Mouse (Mus musculus) liver, embryonic 11.5 days (tissue): Measurements from ENCODE around the gene Gm28051. TPM values are rescaled to one million over a fixed set of nuclear protein-coding genes. Genes with fewer than 3 reads are reported as not detected.

Source experiments
- ATAC-seq: fragments of 200-750 bp; cut with Nextera tagmentation; replicated peaks from 2 replicates; pipeline ENCODE4 v1.8.0; 2017; ENCODE audit warnings: moderate number of reproducible peaks, mild to moderate bottlenecking, moderate TSS enrichment, moderate library complexity; ENCODE audit not compliant: low FRiP score
- DNase-seq: peaks from one replicate; pipeline ENCODE4 v3.0.0-alpha.2; 2017; ENCODE audit warnings: low spot score
- H3K27ac ChIP-seq: fragments of 300-500 bp; sonication (generic); 2 replicates; pipeline ENCODE4 v1.5.1; 2014; ENCODE audit warnings: mild to moderate bottlenecking, low read depth, low read length, control low read depth
- H3K27me3 ChIP-seq: fragments of 300-500 bp; sonication (generic); replicated peaks from 2 replicates; pipeline ENCODE4 v1.6.1; 2014; ENCODE audit warnings: low read length, mixed read lengths; ENCODE audit not compliant: control insufficient read depth, insufficient read depth
- H3K36me3 ChIP-seq: fragments of 300-500 bp; sonication (generic); 2 replicates; pipeline ENCODE4 v1.6.1; 2014; ENCODE audit warnings: mild to moderate bottlenecking, low read length, moderate library complexity, mixed read lengths; ENCODE audit not compliant: control insufficient read depth, insufficient read depth
- H3K4me1 ChIP-seq: fragments of 300-500 bp; sonication (generic); replicated peaks from 2 replicates; pipeline ENCODE4 v1.6.1; 2014; ENCODE audit warnings: low read length, mixed read lengths; ENCODE audit not compliant: control insufficient read depth, insufficient read depth
- H3K4me2 ChIP-seq: fragments of 300-500 bp; sonication (generic); 2 replicates; pipeline ENCODE4 v1.6.1; 2014; ENCODE audit warnings: mild to moderate bottlenecking, control low read depth, moderate library complexity
- H3K4me3 ChIP-seq: fragments of 300-500 bp; sonication (generic); 2 replicates; pipeline ENCODE4 v1.5.1; 2014; ENCODE audit warnings: low read depth, low read length, control low read depth
- H3K9ac ChIP-seq: fragments of 300-500 bp; sonication (generic); 2 replicates; pipeline ENCODE4 v1.6.1; 2014; ENCODE audit warnings: low read depth, low read length, control low read depth
- H3K9me3 ChIP-seq: fragments of 300-500 bp; sonication (generic); 2 replicates; pipeline ENCODE4 v1.6.1; 2016; ENCODE audit warnings: low read length, inconsistent platforms, mixed read lengths; ENCODE audit not compliant: control insufficient read depth
- WGBS: fragments of 180-500 bp; shearing (Covaris S2); extraction: QIAGEN DNeasy Blood & Tissue Kit; methylation state at CpG from one replicate; pipeline ENCODE4 v1.1.7; 2014; 5-methylcytosine and 5-hydroxymethylcytosine counted together
- polyA plus RNA-seq: library from polyadenylated mRNA; unstranded; fragments of >200 nt; fragmentation: Nextera tagmentation; extraction: Ambion mirVana; gene quantifications from 2 replicates; pipeline ENCODE4 v1.2.1, GENCODE M21; 2014

Gm28051 gene
- polyA plus RNA-seq, 1 experiment from 2014 or later, result not detected

GRCm38 (mm10) chr12:102705906-102706640, 51.5 kb downstream of the Gm28051 start:
- no peaks in the 10 kb centered on the region for H3K27me3 ChIP-seq
- no peak overlapping the region for H3K27ac ChIP-seq
- ATAC-seq (no peak), DNase-seq (no peak)
- peak overlapping the region; percentile 98 for H3K4me2 ChIP-seq
- H3K36me3 ChIP-seq, result no peaks in the 10 kb centered on the region
- H3K4me3 ChIP-seq, result peak overlapping the region; percentile 81
- H3K9ac ChIP-seq, result no peak overlapping the region
- peaks cover 20% of the 10 kb centered on the region for H3K4me1 ChIP-seq
- no peaks in the 10 kb centered on the region for H3K9me3 ChIP-seq
- 73% methylated on average over 6 of the region's 6 CpGs for WGBS

- DNase-seq, result no peak
- peak overlapping the region; percentile 98 for H3K4me2 ChIP-seq
- ATAC-seq, result peak; percentile 77
- H3K27ac ChIP-seq, result peak overlapping the region; percentile 77
- peaks cover 22% of the 10 kb centered on the region for H3K4me1 ChIP-seq
- H3K4me3 ChIP-seq, result peak overlapping the region; percentile 81
- peak overlapping the region; percentile 84 for H3K9ac ChIP-seq
- no peaks in the 10 kb centered on the region for H3K9me3 ChIP-seq
- no peaks in the 10 kb centered on the region for H3K27me3 ChIP-seq
- H3K36me3 ChIP-seq, result no peaks in the 10 kb centered on the region
- 4% methylated on average over 45 of the region's 45 CpGs for WGBS
These were observed 52.2 kb downstream of the Gm28051 start for GRCm38 (mm10) chr12:102705216-102705871.

- under 1% methylated on average over 64 of the region's 105 CpGs for WGBS
- Histone ChIP-seq H3K9me3 (no peaks in the 10 kb centered on the region), H3K9ac (peak within 1 kb of the TSS; percentile 84), H3K27me3 (no peaks in the 10 kb centered on the region), H3K27ac (peak within 1 kb of the TSS; percentile 77), H3K4me1 (peaks cover 27% of the 10 kb centered on the region), H3K4me3 (peak within 1 kb of the TSS; percentile 81), H3K36me3 (no peaks in the 10 kb centered on the region), H3K4me2 (peak within 1 kb of the TSS; percentile 98)
- peak; percentile 68 for DNase-seq
- ATAC-seq, result peak; percentile 88
These were observed 52.9 kb downstream of the Gm28051 start, which contains the start of gene Itpk1 for GRCm38 (mm10) chr12:102704457-102705198. Itpk1 (minus strand) TSS chr12:102704930.

GRCm38 (mm10) chr12:102703921-102704408, 53.6 kb downstream of the Gm28051 start:
- Histone ChIP-seq H3K4me3 (peak overlapping the region; percentile 81), H3K4me2 (peak overlapping the region; percentile 98), H3K27me3 (no peaks in the 10 kb centered on the region), H3K9ac (peak overlapping the region; percentile 84), H3K27ac (no peak overlapping the region), H3K9me3 (no peaks in the 10 kb centered on the region), H3K4me1 (peaks cover 28% of the 10 kb centered on the region), H3K36me3 (no peaks in the 10 kb centered on the region)
- ATAC-seq, result peak; percentile 20
- WGBS, result 14% methylated on average over 17 of the region's 17 CpGs
- DNase-seq, result peak; percentile 49

GRCm38 (mm10) chr12:102703441-102703840, 54.1 kb downstream of the Gm28051 start:
- WGBS, result 53% methylated on average over 6 of the region's 6 CpGs
- Histone ChIP-seq H3K27ac (no peak overlapping the region), H3K27me3 (no peaks in the 10 kb centered on the region), H3K9ac (0 out of 2 replicates have a peak overlapping the region, but pooled peaks have one; percentile 30), H3K36me3 (no peaks in the 10 kb centered on the region), H3K9me3 (no peaks in the 10 kb centered on the region), H3K4me3 (peak overlapping the region; percentile 81), H3K4me1 (peaks cover 32% of the 10 kb centered on the region), H3K4me2 (peak overlapping the region; percentile 98)
- no peak for ATAC-seq
- no peak for DNase-seq

GRCm38 (mm10) chr12:102703111-102703412, 54.5 kb downstream of the Gm28051 start:
- Histone ChIP-seq H3K9me3 (no peaks in the 10 kb centered on the region), H3K4me1 (peaks cover 36% of the 10 kb centered on the region), H3K4me3 (peak overlapping the region; percentile 28), H3K27ac (0 out of 2 replicates have a peak overlapping the region, but pooled peaks have one; percentile 38), H3K27me3 (no peaks in the 10 kb centered on the region), H3K9ac (0 out of 2 replicates have a peak overlapping the region, but pooled peaks have one; percentile 30), H3K36me3 (no peaks in the 10 kb centered on the region), H3K4me2 (peak overlapping the region; percentile 98)
- WGBS, result 8% methylated on average over 4 of the region's 4 CpGs
- DNase-seq (no peak), ATAC-seq (no peak)

- DNase-seq, result peak; percentile 74
- ATAC-seq, result no peak
- H3K27me3 ChIP-seq, result no peaks in the 10 kb centered on the region
- peak overlapping the region; percentile 38; the same call in 1 of the 2 replicates for H3K27ac ChIP-seq
- H3K9ac ChIP-seq, result no peak overlapping the region
- peaks cover 41% of the 10 kb centered on the region for H3K4me1 ChIP-seq
- peak overlapping the region; percentile 98 for H3K4me2 ChIP-seq
- no peaks in the 10 kb centered on the region for H3K9me3 ChIP-seq
- no peaks in the 10 kb centered on the region for H3K36me3 ChIP-seq
- H3K4me3 ChIP-seq, result peak overlapping the region; percentile 28
- 10% methylated on average over 15 of the region's 15 CpGs for WGBS
These were observed 55.0 kb downstream of the Gm28051 start for GRCm38 (mm10) chr12:102702356-102703110.

- H3K9ac ChIP-seq, result no peak overlapping the region
- WGBS, result 81% methylated on average over 5 of the region's 5 CpGs
- no peak overlapping the region for H3K4me2 ChIP-seq
- H3K9me3 ChIP-seq, result no peaks in the 10 kb centered on the region
- H3K4me3 ChIP-seq, result no peak overlapping the region
- peaks cover 49% of the 10 kb centered on the region for H3K4me1 ChIP-seq
- no peak overlapping the region for H3K27ac ChIP-seq
- no peaks in the 10 kb centered on the region for H3K36me3 ChIP-seq
- DNase-seq (no peak), ATAC-seq (no peak)
- H3K27me3 ChIP-seq, result no peaks in the 10 kb centered on the region
These were observed 55.8 kb downstream of the Gm28051 start for GRCm38 (mm10) chr12:102701691-102702207.
